Mouse (Mus musculus): ENCODE measurements around the gene Tmem135.

Gene Tmem135

GRCm38 (mm10) chr7:89253317-89253716 lies 150.7 kb downstream of the Tmem135 start:
- no peak for DNase-seq (ENCODE audit: low spot score in 2 of 2)

GRCm38 (mm10) chr7:89251880-89252453 lies 152.1 kb downstream of the Tmem135 start:
- no peak for DNase-seq (ENCODE audit: low spot score in 2 of 2)

- no peak for DNase-seq (ENCODE audit: low spot score in 2 of 2)
These were observed 155.7 kb downstream of the Tmem135 start for GRCm38 (mm10) chr7:89248135-89248850.

GRCm38 (mm10) chr7:89247012-89247710 lies 156.9 kb downstream of the Tmem135 start:
- DNase-seq (ENCODE audit: low spot score in 2 of 2): no peak

GRCm38 (mm10) chr7:89242565-89242964 lies 161.5 kb downstream of the Tmem135 start:
- no peak for DNase-seq (ENCODE audit: low spot score in 2 of 2)

- no peak for DNase-seq (ENCODE audit: low spot score in 2 of 2)
These were observed 161.9 kb downstream of the Tmem135 start for GRCm38 (mm10) chr7:89242143-89242542.

- DNase-seq (ENCODE audit: low spot score in 2 of 2): no peak
These were observed 164.4 kb downstream of the Tmem135 start for GRCm38 (mm10) chr7:89239592-89239991.

GRCm38 (mm10) chr7:89236592-89236991 lies 167.4 kb downstream of the Tmem135 start:
- no peak for DNase-seq (ENCODE audit: low spot score in 2 of 2)

GRCm38 (mm10) chr7:89235974-89236507 lies 168.0 kb downstream of the Tmem135 start:
- no peak for DNase-seq (ENCODE audit: low spot score in 2 of 2)

GRCm38 (mm10) chr7:89232499-89233145 lies 171.4 kb downstream of the Tmem135 start:
- no peak for DNase-seq (ENCODE audit: low spot score in 2 of 2)

GRCm38 (mm10) chr7:89231200-89231790 lies 172.7 kb downstream of the Tmem135 start:
- DNase-seq (ENCODE audit: low spot score in 2 of 2): no peak

GRCm38 (mm10) chr7:89222609-89223008 lies 181.4 kb downstream of the Tmem135 start:
- DNase-seq (ENCODE audit: low spot score in 2 of 2): no peak

GRCm38 (mm10) chr7:89216628-89217027 lies 187.4 kb downstream of the Tmem135 start:
- DNase-seq (ENCODE audit: low spot score in 2 of 2): no peak

- DNase-seq (ENCODE audit: low spot score in 2 of 2): no peak
These were observed 187.9 kb downstream of the Tmem135 start for GRCm38 (mm10) chr7:89216118-89216517.

- DNase-seq (ENCODE audit: low spot score in 2 of 2): no peak
These were observed 188.3 kb downstream of the Tmem135 start for GRCm38 (mm10) chr7:89215714-89216113.

- no peak for DNase-seq (ENCODE audit: low spot score in 2 of 2)
These were observed 193.5 kb downstream of the Tmem135 start for GRCm38 (mm10) chr7:89210506-89210905.

GRCm38 (mm10) chr7:89206165-89206564 lies 197.9 kb downstream of the Tmem135 start:
- no peak for DNase-seq (ENCODE audit: low spot score in 2 of 2)

GRCm38 (mm10) chr7:89205402-89205801 lies 198.6 kb downstream of the Tmem135 start:
- no peak for DNase-seq (ENCODE audit: low spot score in 2 of 2)

GRCm38 (mm10) chr7:89203144-89203543 lies 200.9 kb downstream of the Tmem135 start:
- no peak for DNase-seq (ENCODE audit: low spot score in 2 of 2)

- no peak for DNase-seq (ENCODE audit: low spot score in 2 of 2)
These were observed 202.1 kb downstream of the Tmem135 start for GRCm38 (mm10) chr7:89201954-89202353.

- no peak for DNase-seq (ENCODE audit: low spot score in 2 of 2)
These were observed 205.5 kb downstream of the Tmem135 start for GRCm38 (mm10) chr7:89198499-89198898.

- DNase-seq (ENCODE audit: low spot score in 2 of 2): no peak
These were observed 210.6 kb downstream of the Tmem135 start for GRCm38 (mm10) chr7:89193459-89193858.

Data from right cerebral cortex, adult 2 months (tissue).